ENCODE assay signal across 8 mouse cellular contexts in genomic region chr7:30664529-30665200, GRCm38 (mm10). TPM values are rescaled to one million over a fixed set of nuclear protein-coding genes. Genes with fewer than 3 reads are reported as not detected.
A peak's percentile ranks its signal among the peaks of the same experiment; 100 is the strongest.
DNase-seq lines count a peak whose midpoint lies in the region; ATAC-seq and TF ChIP-seq lines count a peak whose summit lies in the region.

TSS of gene Haus5 (minus strand) at chr7:30664994.

- peaks cover 31% of the 10 kb centered on the region for H3K36me3 ChIP-seq in embryonic facial prominence, embryonic 13.5 days
- peaks cover 16% of the 10 kb centered on the region for H3K36me3 ChIP-seq in limb, embryonic 14.5 days (ENCODE audit: control insufficient read depth, insufficient read depth, low read length)
- H3K36me3 ChIP-seq in midbrain, postnatal 0 days (ENCODE audit: insufficient read depth, low read length) = peaks cover 13% of the 10 kb centered on the region; the same call in 1 of the 2 replicates

- DNase-seq in 3134 (ENCODE audit: extremely low read depth, insufficient read length, low spot score) = peak; percentile 80
- DNase-seq in adrenal gland, postnatal 36 days = peak; percentile 91 to 92
- peak; percentile 88 for DNase-seq in heart, adult 8-10 months (ENCODE audit: low spot score)
- DNase-seq in kidney, adult 9 months = peak; percentile 92
- peak; percentile 88 for DNase-seq in limb, embryonic 14.5 days (ENCODE audit: low spot score)
- peak; percentile 97 for DNase-seq in midbrain, postnatal 0 days (ENCODE audit: low spot score)
- DNase-seq in spleen, postnatal 14 days (ENCODE audit: low spot score in 2 of 2) = peak; percentile 84 to 93

- peak; percentile 85 for ATAC-seq in embryonic facial prominence, embryonic 13.5 days (ENCODE audit: insufficient number of reproducible peaks, insufficient read depth, low FRiP score, low TSS enrichment, low read depth)
- peak; percentile 97 for ATAC-seq in limb, embryonic 14.5 days (ENCODE audit: low FRiP score, low read depth)
- peak; percentile 92 for ATAC-seq in midbrain, postnatal 0 days (ENCODE audit: low FRiP score)

- H3K4me1 ChIP-seq in embryonic facial prominence, embryonic 13.5 days = peaks cover 7% of the 10 kb centered on the region; the same call in 1 of the 2 replicates
- H3K4me1 ChIP-seq in limb, embryonic 14.5 days (ENCODE audit: control insufficient read depth, insufficient read depth, low read length) = no peaks in the 10 kb centered on the region
- H3K4me1 ChIP-seq in midbrain, postnatal 0 days (ENCODE audit: insufficient read depth, low read length) = no peaks in the 10 kb centered on the region

- peak within 1 kb of the TSS; percentile 84 for H3K9ac ChIP-seq in embryonic facial prominence, embryonic 13.5 days
- peak within 1 kb of the TSS; percentile 67 for H3K9ac ChIP-seq in limb, embryonic 14.5 days (ENCODE audit: low read depth, low read length, severe bottlenecking)
- H3K9ac ChIP-seq in midbrain, postnatal 0 days (replicated peaks; ENCODE audit: low read length, poor library complexity, severe bottlenecking) = peak within 1 kb of the TSS; percentile 79

- TF ChIP-seq POLR2A in limb, embryonic 14.5 days (IDR thresholded peaks at IDR 0.05; ENCODE audit: borderline replicate concordance, extremely low read depth, insufficient read depth, insufficient read length) = peak; percentile 34; the same call in 1 of the 2 replicates

- peak within 1 kb of the TSS; percentile 84 for H3K4me2 ChIP-seq in embryonic facial prominence, embryonic 13.5 days
- peak within 1 kb of the TSS; percentile 89 for H3K4me2 ChIP-seq in limb, embryonic 14.5 days (replicated peaks; ENCODE audit: low read depth, low read length, severe bottlenecking)
- peak within 1 kb of the TSS; percentile 69 for H3K4me2 ChIP-seq in midbrain, postnatal 0 days (ENCODE audit: low read depth, low read length, poor library complexity, severe bottlenecking)

- H3K27me3 ChIP-seq in embryonic facial prominence, embryonic 13.5 days = 0 out of 2 replicates have a peak, but pooled peaks cover 5% of the 10 kb centered on the region
- H3K27me3 ChIP-seq in limb, embryonic 14.5 days (ENCODE audit: control insufficient read depth, insufficient read depth, low read length) = no peaks in the 10 kb centered on the region
- H3K27me3 ChIP-seq in midbrain, postnatal 0 days (ENCODE audit: insufficient read depth, low read length) = peaks cover 7% of the 10 kb centered on the region; the same call in 1 of the 2 replicates

- under 1% methylated on average over 34 of the region's 34 CpGs for WGBS in embryonic facial prominence, embryonic 13.5 days
- 1% methylated on average over 34 of the region's 34 CpGs for WGBS in limb, embryonic 14.5 days
- 1% methylated on average over 34 of the region's 34 CpGs for WGBS in midbrain, postnatal 0 days

- H3K9me3 ChIP-seq in embryonic facial prominence, embryonic 13.5 days = no peaks in the 10 kb centered on the region
- no peaks in the 10 kb centered on the region for H3K9me3 ChIP-seq in limb, embryonic 14.5 days (ENCODE audit: control insufficient read depth, low read length)
- H3K9me3 ChIP-seq in midbrain, postnatal 0 days (ENCODE audit: low read length) = no peaks in the 10 kb centered on the region

- peak within 1 kb of the TSS; percentile 74 for H3K4me3 ChIP-seq in embryonic facial prominence, embryonic 13.5 days
- H3K4me3 ChIP-seq in limb, embryonic 14.5 days (replicated peaks; ENCODE audit: low read length) = peak within 1 kb of the TSS; percentile 63
- peak within 1 kb of the TSS; percentile 54 for H3K4me3 ChIP-seq in midbrain, postnatal 0 days (ENCODE audit: low read depth, low read length)

- TF ChIP-seq CTCF in midbrain, postnatal 0 days (IDR thresholded peaks at IDR 0.05) = no peak

- peak within 1 kb of the TSS; percentile 71 for H3K27ac ChIP-seq in embryonic facial prominence, embryonic 13.5 days
- peak within 1 kb of the TSS; percentile 10; the same call in 1 of the 2 replicates for H3K27ac ChIP-seq in limb, embryonic 14.5 days (replicated peaks; ENCODE audit: low read depth, low read length)
- peak within 1 kb of the TSS; percentile 89 for H3K27ac ChIP-seq in midbrain, postnatal 0 days (ENCODE audit: low read depth, low read length)

RNA-seq across cellular contexts. Expression of gene Haus5, which starts in this region (rescaled TPM):
- 10 to 100 TPM; 10.1 to 10.5 TPM for total RNA-seq in adrenal gland, postnatal 36 days (2021)
- 51.0 and 51.3 TPM in 2 replicates for polyA plus RNA-seq in embryonic facial prominence, embryonic 13.5 days (2015; fragmentation: Nextera tagmentation; extraction: Ambion mirVana)
- total RNA-seq in heart, adult 8-10 months (2022) = 1 to 10 TPM; 3.0 to 7.4 (median 6.0) TPM
- 38.8 and 45.0 TPM in 2 replicates for polyA plus RNA-seq in limb, embryonic 14.5 days (2012; rRNA removed)
- 35.0 and 35.6 TPM in 2 replicates for polyA plus RNA-seq in limb, embryonic 14.5 days (2014; fragmentation: Nextera tagmentation; extraction: Ambion mirVana)
- total RNA-seq in midbrain, postnatal 0 days (2014; rRNA removed) = 17.9 and 22.7 TPM in 2 replicates
- polyA plus RNA-seq in midbrain, postnatal 0 days (2015; fragmentation: Nextera tagmentation; extraction: Ambion mirVana) = 19.8 and 20.0 TPM in 2 replicates

Comparison
In these comparisons a context has a peak if more than half of its experiments do, and no peak if none do; other contexts are left out.
1. Peak in every context shown above with its lines: DNase-seq, ATAC-seq, H3K4me3 ChIP-seq and H3K27ac ChIP-seq.
2. H3K27ac ChIP-seq: peak in every context shown above with its lines; median percentile 89 in midbrain, postnatal 0 days; 71 in embryonic facial prominence, embryonic 13.5 days; 10 in limb, embryonic 14.5 days.